Mouse (Mus musculus) T-helper 1 cell (primary cell): ENCODE results near the gene Tmco4.
"Not testable (repeated sequence)": the region's sequence is repeated elsewhere in the genome, so short reads cannot be mapped to it uniquely, and the experiment has no call there.

Experiments
- in situ Hi-C: fragments of 300-600 bp; cut with MboI, MseI; formaldehyde crosslinking; loops from one replicate; pipeline ENCODE4 v1.15.1; 2025; ENCODE audit warnings: high pct_unique_total_duplicates

The Tmco4 gene

DNA sequence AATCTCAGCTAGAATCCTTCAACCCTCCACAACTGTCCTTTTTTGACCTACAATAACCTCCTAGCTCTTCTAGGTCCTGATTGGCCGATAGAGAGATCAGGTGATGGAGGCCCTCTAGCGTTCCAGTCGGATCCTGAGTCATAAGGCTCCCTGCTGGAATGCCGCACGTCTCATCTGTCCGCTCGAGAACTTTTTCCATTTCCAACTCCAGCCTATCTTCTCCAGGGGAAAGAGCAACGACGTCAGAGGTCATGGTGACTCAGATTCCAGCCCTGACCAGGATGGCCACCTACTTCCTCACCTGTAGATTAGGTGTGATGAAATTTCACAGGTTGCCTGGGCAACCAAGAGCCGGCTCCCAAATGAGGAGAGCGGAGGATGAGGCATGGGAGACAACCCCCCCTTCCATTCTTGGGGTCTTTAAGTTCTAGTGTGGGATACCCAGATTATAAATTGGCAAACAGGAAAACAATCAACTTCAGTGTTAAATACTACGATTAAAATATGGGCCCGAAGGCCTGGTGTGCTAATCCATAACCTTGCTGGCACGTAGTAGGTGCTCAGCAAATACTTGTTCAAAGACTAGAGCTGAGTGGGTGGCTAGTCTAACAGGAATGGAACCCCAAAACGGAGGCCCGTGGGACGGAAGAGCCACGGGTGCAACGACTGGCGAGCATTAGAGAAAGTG, 405 bp upstream of the Tmco4 start:
- in situ Hi-C loops, result no loop called here

GRCm38 (mm10) chr4:138973719-138974115, 1.0 kb downstream of the Tmco4 start:
- in situ Hi-C loops, result no loop called here

GRCm38 (mm10) chr4:138974540-138974939, 1.9 kb downstream of the Tmco4 start:
- in situ Hi-C loops, result not testable (repeated sequence)

- in situ Hi-C loops, result no loop called here
Measured at GRCm38 (mm10) chr4:138975194-138975593, 2.5 kb downstream of the Tmco4 start.

DNA sequence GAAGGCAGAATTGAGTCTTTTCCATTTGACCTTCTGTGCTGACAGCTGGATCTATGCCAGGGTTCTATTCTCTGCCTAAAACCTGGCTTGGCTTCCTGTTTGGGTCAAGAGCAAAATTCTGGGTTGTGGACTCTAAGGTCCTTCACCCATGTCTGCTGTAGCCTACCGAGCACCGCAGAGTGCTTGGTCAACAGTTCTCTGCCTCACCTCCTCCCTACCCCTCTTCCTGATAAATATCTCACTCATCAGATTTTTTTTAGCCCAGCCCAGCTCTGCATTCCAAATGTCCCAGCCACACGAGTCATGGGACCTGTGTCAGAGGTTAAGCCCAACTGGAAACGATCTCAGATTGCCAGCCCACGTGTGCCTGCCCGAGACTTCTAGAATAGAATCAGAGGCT, 3.4 kb downstream of the Tmco4 start:
- in situ Hi-C loops, result no loop called here

- in situ Hi-C loops, result loop anchor here (5.0 kb wide), 1 partner anchor 53 kb away; no protein-coding TSS in a partner anchor
Measured at GRCm38 (mm10) chr4:138980021-138980420, 7.3 kb downstream of the Tmco4 start.

DNA sequence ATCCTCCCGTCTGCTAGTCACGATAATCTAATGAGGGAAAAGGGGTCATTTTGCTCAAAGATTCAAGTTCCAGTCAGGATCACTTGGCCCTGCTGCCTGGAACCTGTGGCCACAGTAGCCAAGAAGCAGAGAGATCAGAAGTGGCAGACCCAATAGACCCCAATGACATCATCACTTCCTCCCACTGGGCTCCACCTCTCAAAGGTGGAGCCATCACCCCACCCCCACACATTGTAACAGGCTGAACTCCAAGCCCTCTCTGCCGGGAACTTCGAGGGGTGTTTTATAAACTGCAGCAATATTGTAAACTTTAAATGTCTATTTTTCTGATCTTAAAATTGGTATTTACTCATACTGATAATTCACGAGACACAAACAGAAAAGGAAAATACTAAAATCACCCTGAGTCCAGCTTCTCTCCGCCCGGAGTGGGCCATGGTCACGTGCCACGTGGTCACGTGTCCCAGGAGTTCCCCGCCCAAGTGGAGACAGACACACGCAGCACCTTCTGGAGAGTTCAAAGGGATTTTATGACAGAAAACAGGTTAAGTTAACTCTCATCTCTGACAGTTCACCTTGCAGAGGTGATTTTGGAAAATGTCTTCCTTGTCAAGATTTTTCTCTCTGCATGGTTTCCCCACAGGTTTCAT, 8.2 kb downstream of the Tmco4 start:
- in situ Hi-C loops, result loop anchor here (5.0 kb wide), 1 partner anchor 54 kb away; no protein-coding TSS in a partner anchor

- in situ Hi-C loops, result loop anchor here (5.0 kb wide), 1 partner anchor 56 kb away; no protein-coding TSS in a partner anchor
Measured at GRCm38 (mm10) chr4:138983422-138983821, 10.7 kb downstream of the Tmco4 start.

- in situ Hi-C loops, result loop anchor here (5.0 kb wide), 1 partner anchor 57 kb away; no protein-coding TSS in a partner anchor
Measured at GRCm38 (mm10) chr4:138984744-138985143, 12.1 kb downstream of the Tmco4 start.

DNA sequence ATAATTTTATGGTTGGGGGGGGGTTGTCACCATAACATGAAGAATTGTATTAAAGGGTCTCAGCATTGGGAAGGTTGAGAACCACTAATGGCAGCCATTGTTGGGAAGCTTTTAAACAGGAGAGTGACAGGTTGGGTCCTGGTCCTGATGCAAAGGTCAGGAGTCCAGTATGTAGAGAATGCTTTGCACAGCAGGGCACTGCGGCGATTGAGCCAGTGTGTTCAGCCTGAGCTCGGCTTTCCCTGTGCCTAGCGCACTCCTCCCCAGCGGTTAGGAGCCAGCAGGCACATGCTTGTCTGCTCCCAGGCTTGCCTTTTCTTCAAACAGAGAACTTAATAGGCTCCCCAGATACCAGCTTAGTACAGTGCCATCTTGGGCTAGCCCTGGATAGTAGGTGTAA, 13.6 kb downstream of the Tmco4 start:
- in situ Hi-C loops, result no loop called here

GRCm38 (mm10) chr4:138994389-138994788, 21.7 kb downstream of the Tmco4 start:
- in situ Hi-C loops, result no loop called here

GRCm38 (mm10) chr4:138996410-138996809, 23.7 kb downstream of the Tmco4 start:
- in situ Hi-C loops, result no loop called here

GRCm38 (mm10) chr4:138997121-138997520, 24.4 kb downstream of the Tmco4 start:
- in situ Hi-C loops, result no loop called here

GRCm38 (mm10) chr4:138998611-138999010, 25.9 kb downstream of the Tmco4 start:
- in situ Hi-C loops, result no loop called here

DNA sequence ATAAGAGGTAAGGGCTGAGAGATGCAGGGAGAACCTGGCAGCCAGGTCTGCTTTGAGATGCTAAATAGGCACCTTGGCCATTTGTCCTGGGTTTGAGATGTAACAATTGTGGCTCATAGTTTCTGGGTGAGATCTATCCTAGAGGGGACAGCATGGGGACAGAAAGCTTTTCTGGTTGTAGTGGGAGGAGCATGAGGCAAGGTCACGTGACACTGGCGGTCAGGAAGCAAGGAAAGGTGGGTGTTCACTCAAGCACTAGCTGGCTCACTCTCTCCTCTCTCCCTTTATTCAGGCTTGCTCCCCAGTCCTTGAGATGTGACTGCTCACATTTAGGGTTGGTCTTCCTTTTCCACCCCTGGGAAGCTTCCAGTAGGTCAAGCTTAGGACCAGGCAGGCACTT, 28.3 kb downstream of the Tmco4 start:
- in situ Hi-C loops, result no loop called here

DNA sequence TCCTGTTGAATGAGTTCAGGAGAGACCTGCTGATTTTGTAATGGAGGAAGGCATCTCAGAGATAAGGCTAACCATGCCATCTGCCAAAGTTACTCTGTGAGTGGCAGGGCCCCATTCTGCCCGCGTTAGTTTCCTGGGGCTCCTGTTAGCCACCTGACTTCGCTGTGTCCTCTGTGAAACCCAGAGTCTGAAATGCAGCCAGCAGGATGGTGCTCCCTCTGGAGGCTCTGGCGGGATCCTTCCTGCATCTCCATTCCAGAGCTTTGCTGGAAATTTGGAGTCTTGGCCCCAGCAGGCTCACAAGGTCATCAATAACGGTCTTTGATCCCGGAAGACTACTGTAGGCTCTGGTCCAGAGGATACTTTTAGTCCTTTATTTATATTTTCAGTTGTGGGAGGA, 28.7 kb downstream of the Tmco4 start:
- in situ Hi-C loops, result no loop called here

GRCm38 (mm10) chr4:139004067-139004466, 31.4 kb downstream of the Tmco4 start:
- in situ Hi-C loops, result no loop called here

DNA sequence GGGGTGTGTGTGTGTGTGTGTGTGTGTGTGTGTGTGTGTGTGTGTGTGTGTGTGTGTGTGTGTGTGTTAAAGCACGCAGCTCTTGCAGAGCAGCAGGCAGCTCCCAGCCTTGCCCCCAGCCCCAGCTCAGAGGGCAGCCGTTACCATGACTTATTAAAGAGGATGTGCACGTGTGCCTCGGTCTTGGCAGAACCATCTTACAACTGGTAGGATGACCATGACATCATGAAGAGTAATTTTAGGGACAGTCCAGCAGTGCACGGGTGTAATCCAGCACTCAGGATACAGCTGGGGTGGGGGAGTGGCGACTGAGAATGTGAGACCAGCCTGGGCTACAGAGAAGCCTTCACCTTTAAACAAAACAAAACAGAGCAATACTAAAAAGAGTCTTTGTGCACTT, 32.5 kb downstream of the Tmco4 start:
- in situ Hi-C loops, result no loop called here

GRCm38 (mm10) chr4:139007353-139007752, 34.7 kb downstream of the Tmco4 start:
- in situ Hi-C loops, result no loop called here

GRCm38 (mm10) chr4:139007981-139008536, 35.4 kb downstream of the Tmco4 start:
- in situ Hi-C loops, result no loop called here

DNA sequence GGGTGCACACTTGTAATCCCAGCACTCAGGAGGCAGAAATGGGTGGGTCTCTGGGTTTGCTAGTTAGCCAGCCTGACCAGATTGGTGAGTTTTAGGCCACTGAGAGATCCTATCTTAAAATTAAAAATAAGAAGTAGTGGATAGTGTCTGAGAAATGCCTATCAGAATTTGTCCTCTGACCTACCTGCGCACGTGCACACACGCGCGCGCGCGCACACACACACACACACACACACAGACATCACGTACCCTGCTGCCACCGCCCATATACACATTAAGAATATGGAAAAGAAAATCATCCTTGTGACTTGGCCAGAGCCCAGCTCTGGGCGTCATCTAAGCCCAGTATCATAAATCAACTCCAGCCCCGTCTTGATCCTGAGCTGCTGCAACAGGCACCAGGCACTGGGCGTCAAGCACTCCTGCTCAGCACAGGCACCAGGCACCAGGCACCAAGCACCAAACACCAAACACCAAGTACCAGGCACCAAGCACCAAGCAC, 38.6 kb downstream of the Tmco4 start:
- in situ Hi-C loops, result loop anchor here (5.0 kb wide), 1 partner anchor 89 kb away; no protein-coding TSS in a partner anchor

DNA sequence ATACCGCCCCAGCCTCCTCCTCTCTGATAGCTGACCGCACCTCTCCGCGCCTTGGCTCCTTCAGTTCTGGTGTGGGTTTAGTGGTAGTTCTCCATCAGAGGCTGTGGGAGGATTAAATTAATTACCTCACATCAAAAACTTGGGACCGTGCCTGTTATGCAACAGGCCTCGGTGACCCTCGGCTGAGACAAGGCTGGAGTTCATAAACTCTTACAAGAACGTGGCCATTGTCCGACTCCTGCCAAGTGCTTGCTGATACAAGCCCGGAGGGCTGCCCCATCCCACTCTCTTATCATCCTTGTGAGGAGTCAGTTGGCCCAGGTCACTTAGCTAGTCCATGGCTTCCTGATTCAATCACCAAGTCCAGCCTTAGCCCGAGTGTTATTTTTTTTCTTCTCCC, 40.6 kb downstream of the Tmco4 start:
- in situ Hi-C loops, result loop anchor here (5.0 kb wide), 1 partner anchor 91 kb away; no protein-coding TSS in a partner anchor
